ENCODE assay signal across 11 mouse cellular contexts in genomic region chr2:91243416-91243815, GRCm38 (mm10). TPM values are rescaled to one million over a fixed set of nuclear protein-coding genes. Genes with fewer than 3 reads are reported as not detected.
DNase-seq lines count a peak whose midpoint lies in the region; ATAC-seq and TF ChIP-seq lines count a peak whose summit lies in the region.
"Had no signal": no experiment of that assay in that cellular context is flagged by ENCODE, and none has a peak within 500 bp of the region (broad histone marks: within the 10 kb centered on the region; RNA-seq: fewer than 3 reads in every experiment).

No protein-coding gene starts in this region.

- TF ChIP-seq CTCF in cortical plate, adult 2 months (IDR thresholded peaks at IDR 0.05; ENCODE audit: extremely low read depth, insufficient read depth, low read length): no peak

- peak; percentile 36; the same call in 1 of the 2 replicates for TF ChIP-seq POLR2A in cortical plate, adult 2 months (IDR thresholded peaks at IDR 0.05; ENCODE audit: extremely low read depth, insufficient read depth, low read length)

- peak; percentile 19 for DNase-seq in midbrain, embryonic 14.5 days
- peak; percentile 25 to 54 for DNase-seq in layer of hippocampus, postnatal 10 days (ENCODE audit: low spot score in 2 of 2)
- peak; percentile 51 for DNase-seq in right cerebral cortex, postnatal 14 days
- DNase-seq in heart, adult 8-10 months (ENCODE audit: low spot score): no peak
- no peak for DNase-seq in adrenal gland, adult 18-20 months (ENCODE audit: low spot score in 2 of 2)
- DNase-seq: heart, adult 18-20 months had no signal

- no peak for ATAC-seq in midbrain, embryonic 14.5 days (ENCODE audit: low FRiP score, low TSS enrichment)
- no peak for ATAC-seq in midbrain, embryonic 15.5 days (replicated peaks)
- ATAC-seq in monocyte, adult 5-6 weeks (replicated peaks; ENCODE audit: insufficient number of reproducible peaks, low FRiP score, low TSS enrichment, poor library complexity, severe bottlenecking): no peak

- no peak overlapping the region for H3K4me2 ChIP-seq in midbrain, embryonic 14.5 days (ENCODE audit: low read length)
- no peak overlapping the region for H3K4me2 ChIP-seq in midbrain, embryonic 15.5 days
- H3K4me2 ChIP-seq: midbrain, embryonic 12.5 days had no signal

- H3K4me1 ChIP-seq in midbrain, embryonic 14.5 days (ENCODE audit: control insufficient read depth, insufficient read depth, low read length): no peaks in the 10 kb centered on the region
- no peaks in the 10 kb centered on the region for H3K4me1 ChIP-seq in midbrain, embryonic 15.5 days
- no peaks in the 10 kb centered on the region for H3K4me1 ChIP-seq in cortical plate, adult 2 months (ENCODE audit: control insufficient read depth, insufficient read depth, low read length)
- H3K4me1 ChIP-seq: midbrain, embryonic 12.5 days had no signal

- H3K27me3 ChIP-seq in midbrain, embryonic 14.5 days (ENCODE audit: control insufficient read depth, insufficient read depth, low read length): no peaks in the 10 kb centered on the region
- H3K27me3 ChIP-seq in midbrain, embryonic 15.5 days (replicated peaks): no peaks in the 10 kb centered on the region
- H3K27me3 ChIP-seq: midbrain, embryonic 12.5 days had no signal

- WGBS in midbrain, embryonic 14.5 days: 56% methylated on average over 3 of the region's 3 CpGs
- 55% methylated on average over 3 of the region's 3 CpGs for whole genome bisulfite sequencing in midbrain, embryonic 15.5 days

- H3K9me3 ChIP-seq in midbrain, embryonic 14.5 days (ENCODE audit: control insufficient read depth, low read length): no peaks in the 10 kb centered on the region
- H3K9me3 ChIP-seq in midbrain, embryonic 15.5 days: no peaks in the 10 kb centered on the region
- H3K9me3 ChIP-seq: midbrain, embryonic 12.5 days had no signal

- H3K9ac ChIP-seq in midbrain, embryonic 14.5 days (replicated peaks; ENCODE audit: low read length): no peak overlapping the region
- no peak overlapping the region for H3K9ac ChIP-seq in midbrain, embryonic 15.5 days
- H3K9ac ChIP-seq: midbrain, embryonic 12.5 days had no signal

- no peak overlapping the region for H3K4me3 ChIP-seq in midbrain, embryonic 14.5 days (replicated peaks; ENCODE audit: low read depth, low read length)
- H3K4me3 ChIP-seq in midbrain, embryonic 15.5 days: no peak overlapping the region
- no peak overlapping the region for H3K4me3 ChIP-seq in cortical plate, adult 2 months (ENCODE audit: insufficient read depth, low read length)
- H3K4me3 ChIP-seq: midbrain, embryonic 12.5 days had no signal

- H3K27ac ChIP-seq in midbrain, embryonic 14.5 days (replicated peaks; ENCODE audit: low read depth, low read length): no peak overlapping the region
- no peak overlapping the region for H3K27ac ChIP-seq in midbrain, embryonic 15.5 days
- no peak overlapping the region for H3K27ac ChIP-seq in cortical plate, adult 2 months (ENCODE audit: insufficient read depth, low read length)
- H3K27ac ChIP-seq: kidney, postnatal 0 days; midbrain, embryonic 12.5 days had no signal

- no peaks in the 10 kb centered on the region for H3K36me3 ChIP-seq in midbrain, embryonic 14.5 days (ENCODE audit: control insufficient read depth, insufficient read depth, low read length)
- no peaks in the 10 kb centered on the region for H3K36me3 ChIP-seq in midbrain, embryonic 15.5 days (replicated peaks)
- H3K36me3 ChIP-seq: midbrain, embryonic 12.5 days had no signal

RNA-seq across cellular contexts. Expression of gene Ddb2, which starts 6.6 kb away (rescaled TPM):
- polyA plus RNA-seq in midbrain, embryonic 14.5 days (2014; fragmentation: Nextera tagmentation; extraction: Ambion mirVana): 10.6 and 14.6 TPM in 2 replicates
- polyA plus RNA-seq in midbrain, embryonic 15.5 days (2015; fragmentation: Nextera tagmentation; extraction: Ambion mirVana): 18.1 and 18.8 TPM in 2 replicates
- polyA plus RNA-seq in cortical plate, adult 2 months (2012; rRNA removed): 37.4 and 41.3 TPM in 2 replicates
- 1 to 10 TPM; 8.9 to 9.4 TPM for total RNA-seq in layer of hippocampus, postnatal 10 days (2021)
- 1 to 10 TPM; 1.7 to 4.2 (median 3.3) TPM for total RNA-seq in heart, adult 8-10 months (2022)
- 1 to 10 TPM; 8.2 to 8.4 TPM for total RNA-seq in adrenal gland, adult 18-20 months (2021)
- total RNA-seq in monocyte, adult 5-6 weeks (2017): 8.5 to 15.4 TPM (median 8.8 TPM) in 3 replicates

RNA-seq across cellular contexts. Expression of gene Pacsin3, which starts 12.3 kb away (rescaled TPM):
- polyA plus RNA-seq in midbrain, embryonic 14.5 days (2014; fragmentation: Nextera tagmentation; extraction: Ambion mirVana): 8.2 and 11.4 TPM in 2 replicates
- polyA plus RNA-seq in midbrain, embryonic 15.5 days (2015; fragmentation: Nextera tagmentation; extraction: Ambion mirVana): 12.2 and 15.4 TPM in 2 replicates
- polyA plus RNA-seq in cortical plate, adult 2 months (2012; rRNA removed): 90.4 and 100 TPM in 2 replicates
- 10 to 100 TPM; 24.2 to 33.2 TPM for total RNA-seq in layer of hippocampus, postnatal 10 days (2021)
- total RNA-seq in heart, adult 8-10 months (2022): 100 to 1,000 TPM; 168 to 198 (median 178) TPM
- total RNA-seq in adrenal gland, adult 18-20 months (2021): 100 to 1,000 TPM in 1 of 2 experiments, 10 to 100 TPM in 1; 35.7 to 130 TPM
- total RNA-seq in monocyte, adult 5-6 weeks (2017): 0.53 TPM in 1 of 3 replicates, not detected in the others

RNA-seq across cellular contexts. Expression of gene Arfgap2, which starts 21.4 kb away (rescaled TPM):
- 64.2 and 71.8 TPM in 2 replicates for polyA plus RNA-seq in midbrain, embryonic 14.5 days (2014; fragmentation: Nextera tagmentation; extraction: Ambion mirVana)
- polyA plus RNA-seq in midbrain, embryonic 15.5 days (2015; fragmentation: Nextera tagmentation; extraction: Ambion mirVana): 76.0 and 76.1 TPM in 2 replicates
- 32.7 and 34.9 TPM in 2 replicates for polyA plus RNA-seq in cortical plate, adult 2 months (2012; rRNA removed)
- 10 to 100 TPM; 56.3 to 62.4 TPM for total RNA-seq in layer of hippocampus, postnatal 10 days (2021)
- total RNA-seq in heart, adult 8-10 months (2022): 10 to 100 TPM; 53.7 to 61.8 (median 55.7) TPM
- total RNA-seq in adrenal gland, adult 18-20 months (2021): 100 to 1,000 TPM in 1 of 2 experiments, 10 to 100 TPM in 1; 94.6 to 107 TPM
- total RNA-seq in monocyte, adult 5-6 weeks (2017): 34.0 to 45.8 TPM (median 35.3 TPM) in 3 replicates

RNA-seq across cellular contexts. Expression of gene Acp2, which starts 40.7 kb away (rescaled TPM):
- 33.1 and 50.8 TPM in 2 replicates for polyA plus RNA-seq in midbrain, embryonic 14.5 days (2014; fragmentation: Nextera tagmentation; extraction: Ambion mirVana)
- 37.2 and 43.6 TPM in 2 replicates for polyA plus RNA-seq in midbrain, embryonic 15.5 days (2015; fragmentation: Nextera tagmentation; extraction: Ambion mirVana)
- 34.2 and 35.3 TPM in 2 replicates for polyA plus RNA-seq in cortical plate, adult 2 months (2012; rRNA removed)
- total RNA-seq in layer of hippocampus, postnatal 10 days (2021): 10 to 100 TPM; 47.3 to 55.0 TPM
- total RNA-seq in heart, adult 8-10 months (2022): 10 to 100 TPM; 14.3 to 17.5 (median 16.7) TPM
- total RNA-seq in adrenal gland, adult 18-20 months (2021): 10 to 100 TPM; 38.5 to 43.7 TPM
- total RNA-seq in monocyte, adult 5-6 weeks (2017): 16.0 to 20.6 TPM (median 17.2 TPM) in 3 replicates

RNA-seq across cellular contexts. Expression of gene Nr1h3, which starts 40.8 kb away (rescaled TPM):
- 0.90 and 2.6 TPM in 2 replicates for polyA plus RNA-seq in midbrain, embryonic 14.5 days (2014; fragmentation: Nextera tagmentation; extraction: Ambion mirVana)
- polyA plus RNA-seq in midbrain, embryonic 15.5 days (2015; fragmentation: Nextera tagmentation; extraction: Ambion mirVana): 2.7 and 3.0 TPM in 2 replicates
- 8.2 and 8.3 TPM in 2 replicates for polyA plus RNA-seq in cortical plate, adult 2 months (2012; rRNA removed)
- 1 to 10 TPM; 2.3 to 3.7 TPM for total RNA-seq in layer of hippocampus, postnatal 10 days (2021)
- 10 to 100 TPM; 15.6 to 31.0 (median 22.5) TPM for total RNA-seq in heart, adult 8-10 months (2022)
- 10 to 100 TPM; 22.2 to 53.1 TPM for total RNA-seq in adrenal gland, adult 18-20 months (2021)
- total RNA-seq in monocyte, adult 5-6 weeks (2017): 6.7 to 13.1 TPM (median 9.3 TPM) in 3 replicates

Comparison
In these comparisons a context has a peak if more than half of its experiments do, and no peak if none do; other contexts are left out.
1. DNase-seq: peak in midbrain, embryonic 14.5 days (single experiment), layer of hippocampus, postnatal 10 days (2 of 2) and right cerebral cortex, postnatal 14 days (single experiment); none in heart, adult 8-10 months (single experiment) and adrenal gland, adult 18-20 months (0 of 2).
2. RNA of gene Pacsin3, which starts 12.3 kb away (total RNA-seq): 168 to 198 TPM in heart, adult 8-10 months, 35.7 to 130 TPM in adrenal gland, adult 18-20 months and 24.2 to 33.2 TPM in layer of hippocampus, postnatal 10 days; 0.53 TPM in monocyte, adult 5-6 weeks; every median in the first group is over 10 times any median in the second.